Mouse (Mus musculus) cerebellum, adult 18-20 months (tissue): ENCODE results near the gene Fis1.
"Not testable (repeated sequence)": the region's sequence is repeated elsewhere in the genome, so short reads cannot be mapped to it uniquely, and the experiment has no call there.

ENCODE experiments used
- DNase-seq, 2 experiments: peaks; one replicate each; pipeline ENCODE4 v3.0.0; 2021

The Fis1 gene

DNA sequence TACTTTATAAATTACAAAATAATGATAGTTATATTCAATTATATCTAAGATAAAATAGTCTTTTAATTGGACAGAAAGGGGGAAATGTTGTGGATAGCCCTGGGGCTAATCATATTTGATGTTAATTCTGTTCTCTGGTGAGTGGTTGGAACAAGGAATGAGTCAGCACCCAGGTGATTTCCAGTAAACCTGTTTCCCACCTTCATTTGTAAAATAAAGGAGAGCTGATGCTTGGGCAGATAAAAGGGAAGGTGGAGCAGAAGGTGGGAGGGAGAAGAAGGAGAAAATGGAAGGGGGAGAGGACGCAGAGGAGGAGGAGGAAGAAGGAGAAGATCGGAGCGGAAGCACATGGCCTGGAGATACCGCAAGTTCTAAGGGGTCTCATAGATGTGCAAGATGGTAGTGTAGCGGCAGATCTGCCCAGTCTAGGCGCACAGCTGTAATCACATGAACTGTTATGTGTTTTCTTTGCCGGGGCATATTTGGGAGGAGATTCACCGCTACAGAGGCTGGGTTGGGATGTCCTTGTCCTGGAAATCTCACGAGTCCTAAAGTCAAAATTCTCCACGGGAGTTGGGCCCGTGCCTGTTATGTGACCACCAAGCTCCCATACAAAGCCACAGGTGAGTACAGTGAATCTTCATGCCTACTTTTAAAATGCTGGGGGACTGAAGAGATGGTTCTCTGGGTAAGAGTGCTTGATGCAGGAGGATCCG, 12.1 kb upstream of the Fis1 start:
- no peak for DNase-seq

DNA sequence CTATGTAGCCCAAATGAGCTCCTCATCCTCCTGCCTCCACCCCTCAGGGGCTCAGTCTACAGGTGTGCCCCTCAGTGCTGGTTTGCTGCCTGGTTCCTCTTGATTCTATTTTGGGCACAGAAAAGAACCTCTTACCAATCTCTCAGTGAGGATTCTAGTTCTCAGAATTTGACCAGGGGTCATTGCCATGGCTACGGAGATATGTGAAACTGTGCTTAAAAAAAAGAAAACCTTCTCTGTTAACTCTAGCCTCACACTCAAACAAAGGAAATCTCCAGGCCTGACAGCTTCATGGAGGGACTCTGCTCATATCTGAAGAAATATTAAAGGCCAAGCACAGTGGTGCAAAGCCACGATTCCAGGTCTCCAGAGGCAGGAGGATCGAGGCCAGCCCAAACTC, 10.3 kb upstream of the Fis1 start:
- no peak for DNase-seq

DNA sequence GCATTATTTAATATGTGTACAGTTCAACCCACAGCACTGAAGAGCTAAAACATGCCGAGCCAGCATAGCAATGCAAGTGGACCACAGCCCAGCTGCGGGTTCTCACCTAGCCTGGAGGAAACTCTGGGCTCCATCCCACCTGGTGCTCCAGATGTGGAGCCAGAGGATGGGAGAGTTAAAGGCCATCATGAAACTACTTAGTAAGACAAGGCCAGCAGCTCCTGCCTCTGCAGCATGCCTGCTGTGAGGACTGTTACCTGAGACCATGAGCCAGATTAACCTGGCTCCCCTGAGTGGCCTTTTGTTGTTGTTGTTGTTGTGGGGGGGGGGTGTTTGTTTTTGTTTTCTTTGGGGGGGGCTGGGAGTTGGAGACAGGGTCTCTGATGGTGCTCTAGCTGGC, 9.7 kb upstream of the Fis1 start:
- DNase-seq, result no peak

DNA sequence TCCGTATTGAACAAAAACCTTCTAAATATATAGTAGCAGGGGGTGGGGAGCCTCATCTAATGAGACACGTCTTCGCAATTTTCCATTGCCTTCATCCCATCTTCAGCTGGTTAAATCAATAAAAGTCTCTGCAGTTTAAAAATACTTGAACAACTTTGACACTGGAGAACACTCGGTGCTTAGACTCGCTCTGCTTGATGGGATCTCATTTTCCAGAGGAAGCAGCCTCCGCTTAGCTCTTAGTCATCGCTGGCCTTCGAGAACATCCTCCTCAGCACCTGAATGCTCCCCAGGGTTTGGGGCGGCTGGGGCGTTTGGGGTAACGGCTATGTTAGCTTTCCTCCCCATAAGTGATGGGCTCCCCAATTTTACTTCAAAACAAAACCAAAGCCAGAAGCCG, 8.0 kb upstream of the Fis1 start:
- DNase-seq, result no peak

DNA sequence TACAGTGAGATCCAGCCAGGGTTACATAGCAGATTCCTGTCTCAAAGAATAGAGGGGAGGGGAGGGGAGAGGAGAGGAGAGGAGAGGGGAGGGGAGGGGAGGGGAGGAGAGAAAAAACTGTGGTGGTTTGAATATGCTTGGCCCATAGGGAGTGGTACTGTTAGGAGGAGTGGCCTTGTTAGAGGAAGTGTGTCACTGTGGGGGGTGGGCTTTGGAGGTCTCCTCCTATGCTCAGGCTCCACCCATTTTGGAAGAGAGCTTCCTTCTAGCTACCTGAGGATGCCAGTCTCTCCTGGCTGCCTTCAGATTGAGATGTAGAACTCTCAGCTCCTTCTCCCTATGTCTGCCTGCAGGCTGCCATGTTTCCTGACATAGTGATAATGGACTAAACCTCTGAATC, 5.2 kb upstream of the Fis1 start:
- DNase-seq, result no peak

DNA sequence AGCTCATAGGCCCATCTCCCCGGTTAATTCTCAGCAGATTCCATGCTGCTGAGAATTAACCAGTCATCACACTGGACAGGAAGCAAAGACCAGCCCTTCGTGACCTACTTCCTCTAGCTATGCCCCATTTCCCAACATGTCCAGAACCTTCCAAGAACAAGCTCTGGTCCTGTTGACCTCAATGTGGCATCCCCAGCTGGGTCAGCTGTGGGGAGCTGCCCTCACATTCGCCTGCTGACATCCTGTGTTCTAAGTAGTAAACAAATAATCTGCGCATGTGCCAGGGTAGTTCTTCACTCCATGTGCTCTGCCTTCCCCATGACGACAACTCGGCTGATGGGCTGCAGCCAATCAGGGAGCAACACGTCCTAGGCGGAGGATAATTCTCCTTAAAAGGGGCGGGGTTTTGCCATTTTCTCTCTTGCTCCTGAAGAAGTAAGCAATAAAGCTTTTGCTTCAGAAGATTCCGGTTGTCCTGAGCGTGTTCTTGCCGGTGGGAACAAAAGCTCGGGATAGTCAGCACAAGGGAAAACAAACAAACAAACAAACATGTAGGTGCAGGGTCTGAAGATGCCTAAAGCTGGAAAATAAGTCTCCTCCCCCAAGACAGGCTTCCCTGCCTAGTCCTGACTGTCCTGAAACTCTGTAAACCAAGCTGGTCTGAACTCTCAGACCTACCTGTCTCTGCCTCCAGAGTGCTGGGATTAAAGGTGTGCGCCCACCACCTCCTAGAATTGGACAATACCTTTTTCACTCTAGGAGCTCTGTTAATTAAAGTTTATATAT, 3.3 kb upstream of the Fis1 start:
- not testable (repeated sequence) for DNase-seq

DNA sequence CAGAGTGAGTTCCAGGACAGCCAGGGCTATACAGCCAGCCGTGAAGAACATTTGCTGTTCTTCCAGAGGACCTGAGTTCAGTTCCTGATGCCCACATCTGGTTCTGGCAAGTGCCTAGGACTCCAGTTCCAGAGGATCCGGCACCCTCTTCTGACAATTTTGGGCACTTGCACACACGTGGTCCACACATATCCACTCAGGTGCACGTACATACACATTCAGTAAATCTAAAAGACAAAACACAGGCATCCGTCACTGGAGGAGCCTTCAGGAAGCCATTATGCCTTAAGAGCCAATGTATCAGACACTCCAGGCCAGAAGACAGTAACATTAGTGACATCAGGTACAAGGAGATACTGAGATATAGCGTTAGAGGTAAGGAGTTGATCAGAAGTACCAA, 2.6 kb upstream of the Fis1 start:
- DNase-seq, result no peak

DNA sequence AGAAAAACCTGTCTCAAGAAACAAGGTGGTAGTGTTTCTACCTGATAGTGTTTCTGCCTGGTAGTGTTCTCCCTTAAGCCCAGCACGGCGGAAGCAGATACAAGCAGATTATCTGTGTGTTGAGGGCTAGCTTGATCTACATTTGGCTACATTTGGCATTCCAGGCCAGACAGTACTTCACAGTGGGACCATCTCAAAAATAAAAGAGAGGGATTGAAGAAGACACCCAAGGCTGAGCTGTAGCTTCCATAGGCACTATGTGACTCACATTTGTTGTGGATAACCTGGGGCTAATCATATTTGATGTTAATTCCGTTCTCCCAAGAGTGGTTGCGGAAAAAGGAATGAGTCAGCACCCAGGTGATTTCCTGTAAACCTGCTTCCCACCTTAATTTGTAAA, 922 bp upstream of the Fis1 start:
- no peak for DNase-seq

DNA sequence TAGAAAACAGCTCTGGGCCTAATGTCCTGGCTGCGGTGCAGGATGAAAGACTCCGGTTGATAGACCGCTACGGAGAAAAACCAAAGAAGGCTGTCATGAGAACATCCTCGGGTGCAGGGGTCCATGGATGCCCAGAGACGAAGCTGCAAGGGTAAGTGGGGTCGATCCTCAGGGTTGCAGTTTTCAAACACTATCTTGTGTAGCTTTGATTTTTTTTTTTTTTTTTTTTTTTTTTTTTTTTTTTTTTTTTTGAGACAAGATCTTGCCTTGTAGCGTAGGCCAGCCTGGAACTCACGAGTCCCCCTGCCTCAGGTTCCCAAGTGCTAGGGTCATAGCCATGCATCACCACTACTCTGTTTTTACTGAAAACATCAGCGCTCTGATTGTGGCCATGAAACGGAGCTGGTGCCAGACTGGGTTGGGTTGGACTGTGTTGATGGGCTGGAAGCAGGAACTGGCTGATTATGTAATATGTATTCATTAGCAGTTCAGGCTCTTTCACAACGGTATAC, 421 bp downstream of the Fis1 start:
- DNase-seq, result peak; percentile 43 to 52

DNA sequence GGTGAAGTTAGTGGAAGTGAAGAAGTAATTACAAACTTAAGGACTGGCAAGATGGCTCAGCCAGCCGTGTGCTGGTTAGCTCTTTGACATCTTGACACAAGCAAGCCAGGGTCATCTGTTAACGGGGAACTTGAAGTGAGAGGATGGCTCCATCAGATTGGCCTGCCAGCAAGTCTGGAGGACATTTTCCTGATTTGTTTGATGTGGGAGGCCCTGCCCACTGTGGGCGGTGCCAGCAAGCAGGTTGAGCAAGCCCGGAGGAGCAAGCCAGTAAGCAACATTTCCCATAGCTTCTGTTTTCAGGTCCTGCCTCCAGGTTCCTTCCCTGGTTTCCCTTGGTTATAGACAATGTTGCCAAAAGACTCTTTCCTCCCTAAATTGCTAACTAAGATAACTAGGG, 2.5 kb downstream of the Fis1 start:
- DNase-seq, result no peak

DNA sequence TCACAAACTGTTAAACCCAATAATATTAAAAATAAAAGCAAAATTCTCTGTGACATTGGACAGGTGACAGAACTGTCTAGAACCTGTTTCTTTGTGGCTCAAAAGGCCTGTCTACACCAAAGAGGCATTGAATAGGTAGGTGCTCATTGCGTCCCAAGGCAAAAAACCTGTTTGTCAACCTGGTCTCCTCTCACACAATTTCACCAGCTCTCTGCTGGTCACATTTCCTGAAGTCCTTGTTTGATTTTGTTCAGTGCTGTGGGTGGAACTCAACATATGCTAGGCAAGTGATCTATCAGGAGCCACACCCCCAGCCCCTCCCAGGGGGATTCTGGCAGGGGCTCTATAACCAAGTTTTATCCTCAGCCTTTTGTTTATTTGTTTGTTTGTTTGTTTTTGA, 4.2 kb downstream of the Fis1 start:
- DNase-seq, result no peak

DNA sequence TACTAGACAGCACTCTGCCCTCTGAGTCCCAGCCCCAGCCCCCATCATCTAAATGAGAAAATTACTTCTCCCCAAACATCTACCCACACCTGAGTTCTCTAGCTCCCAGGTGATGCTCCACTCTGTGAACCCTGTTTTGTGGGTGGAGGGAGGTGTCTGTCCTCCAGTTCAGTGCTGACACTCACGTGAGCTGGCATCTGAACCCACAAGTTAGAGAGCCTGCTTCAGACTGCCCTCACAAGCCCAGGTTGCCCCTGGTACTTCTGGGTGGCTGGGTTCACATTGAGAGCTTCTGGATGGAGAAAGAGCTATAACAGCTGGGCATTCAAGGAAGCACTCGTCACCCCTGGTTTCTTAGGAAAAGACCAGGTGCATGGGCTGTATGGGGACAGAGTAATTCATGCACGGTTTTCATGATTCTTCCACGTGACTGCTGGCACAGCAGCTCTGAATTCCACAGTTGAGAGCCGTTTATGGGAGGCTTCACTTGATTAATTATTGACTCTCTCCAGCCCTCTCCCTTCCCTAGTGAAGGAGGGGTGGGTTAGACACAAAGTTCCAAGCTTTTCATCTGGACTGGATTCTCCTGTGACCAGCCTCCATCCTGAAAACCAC, 6.0 kb downstream of the Fis1 start:
- DNase-seq, result no peak

DNA sequence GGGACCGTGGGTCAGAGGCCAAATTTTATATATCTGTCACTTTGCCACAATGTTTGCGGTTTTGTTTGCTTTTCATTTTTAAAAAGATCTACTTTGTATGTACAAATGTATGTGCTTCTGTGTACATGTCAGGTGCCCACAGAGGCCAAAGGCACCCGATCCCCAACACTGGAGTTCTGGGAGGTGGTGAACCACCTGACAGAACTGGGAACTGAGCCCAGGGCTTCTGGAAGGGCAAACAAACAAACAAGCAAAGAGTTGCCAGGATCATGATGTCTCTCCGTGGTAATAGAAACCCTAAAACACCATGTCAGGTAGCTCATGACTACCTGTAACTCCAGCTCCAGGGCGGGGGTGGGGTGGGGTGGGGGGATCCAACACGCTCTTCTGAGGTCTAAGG, 7.0 kb downstream of the Fis1 start:
- DNase-seq, result no peak

DNA sequence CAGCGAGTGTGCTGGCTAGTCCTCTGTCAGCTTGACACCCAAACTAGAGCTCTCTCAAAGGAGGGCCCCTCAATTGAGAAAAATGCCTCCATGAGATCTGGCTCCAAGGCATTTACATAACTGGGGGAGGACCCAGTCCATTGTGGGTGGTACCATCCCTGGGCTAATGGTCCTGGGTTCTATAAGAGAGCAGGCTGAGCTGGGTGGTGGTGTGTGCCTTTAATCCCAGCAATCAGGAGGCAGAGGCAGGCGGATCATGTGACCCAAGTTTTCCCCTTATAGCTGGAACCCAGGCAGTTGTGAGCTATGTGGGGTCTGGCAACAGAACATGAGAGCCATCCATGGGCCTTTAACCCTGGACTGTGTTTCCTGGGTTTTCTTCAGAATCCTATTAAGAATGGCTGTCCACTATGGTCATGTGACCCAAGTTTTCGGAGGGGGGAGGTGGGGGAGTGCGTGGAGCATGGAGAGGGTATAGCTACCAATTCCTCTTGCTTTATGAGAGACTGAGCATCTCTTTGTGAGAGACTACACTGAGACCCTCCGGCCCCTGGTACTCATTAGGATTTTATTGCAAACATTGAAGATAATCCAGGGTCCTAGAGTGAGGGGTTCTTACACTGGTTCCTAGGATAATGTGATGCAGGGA, 8.4 kb downstream of the Fis1 start:
- DNase-seq, result peak in 1 of 2 experiments; percentile 37

DNA sequence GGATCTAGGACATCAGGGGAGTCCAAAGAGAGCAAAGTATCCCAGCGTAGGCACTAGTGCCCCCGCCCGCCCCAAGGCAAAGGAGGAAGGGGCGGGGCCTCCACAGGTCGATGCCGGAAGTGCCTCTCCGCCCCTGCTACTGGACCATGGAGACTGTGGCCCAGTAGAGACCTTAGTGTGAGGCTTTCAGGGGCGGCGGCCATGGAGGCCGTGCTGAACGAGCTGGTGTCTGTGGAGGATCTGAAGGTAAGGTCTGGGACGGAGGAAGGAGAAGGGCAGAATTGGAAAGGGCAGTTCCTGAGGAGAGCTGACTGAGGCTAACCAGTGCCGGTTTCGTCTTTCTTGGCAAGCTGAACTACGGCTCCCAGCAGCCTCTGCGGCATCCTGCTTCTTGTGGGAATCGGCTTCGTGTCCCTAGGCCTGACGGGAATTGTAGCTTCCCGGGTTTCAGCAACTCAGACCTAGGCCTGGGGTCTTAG, 8.9 kb downstream of the Fis1 start:
- peak; percentile 93 to 95 for DNase-seq

DNA sequence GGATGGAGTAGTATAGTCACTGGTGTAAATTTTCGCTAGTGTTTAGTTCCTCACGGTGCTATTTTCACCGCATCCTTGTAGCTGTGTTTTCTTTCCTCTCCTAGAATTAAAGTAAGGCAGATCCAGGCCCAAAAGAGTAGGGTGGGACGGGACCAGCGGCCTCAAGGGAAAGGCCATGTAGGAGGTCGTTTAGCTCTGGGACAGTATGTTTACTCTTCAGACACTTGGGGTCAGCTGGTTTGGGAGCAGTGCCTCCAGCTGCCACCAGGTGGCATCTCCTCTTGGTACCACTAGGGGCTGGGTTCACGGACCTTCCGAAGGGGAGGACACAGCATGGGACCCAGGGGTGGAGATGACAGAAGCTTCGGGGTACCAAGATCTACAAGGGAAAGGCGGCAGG, 9.4 kb downstream of the Fis1 start:
- DNase-seq, result peak; percentile 84 to 87

DNA sequence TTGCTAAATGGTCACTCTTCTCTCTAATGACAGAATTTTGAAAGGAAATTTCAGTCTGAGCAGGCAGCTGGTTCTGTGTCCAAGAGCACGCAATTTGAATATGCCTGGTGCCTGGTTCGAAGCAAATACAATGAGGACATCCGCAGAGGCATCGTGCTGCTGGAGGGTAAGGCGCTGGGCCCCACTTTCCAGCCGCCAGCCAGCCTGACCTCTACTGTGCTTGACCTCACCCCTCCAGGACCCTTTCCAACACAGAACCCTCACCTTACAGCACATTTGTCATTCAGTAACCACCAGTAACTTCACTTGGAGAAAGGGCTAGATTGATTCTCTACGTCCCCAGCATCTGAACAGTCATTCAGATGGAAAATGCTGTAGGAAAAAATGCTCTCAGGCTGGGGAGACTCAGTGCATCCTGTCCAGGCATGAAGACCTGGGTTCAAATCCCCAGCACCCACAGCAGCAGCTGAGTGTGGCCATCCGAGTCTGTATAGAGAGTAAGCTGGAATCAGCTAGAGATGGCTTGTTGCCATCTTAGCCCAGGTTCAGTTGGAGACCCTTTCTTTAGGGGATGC, 10.0 kb downstream of the Fis1 start:
- no peak for DNase-seq

DNA sequence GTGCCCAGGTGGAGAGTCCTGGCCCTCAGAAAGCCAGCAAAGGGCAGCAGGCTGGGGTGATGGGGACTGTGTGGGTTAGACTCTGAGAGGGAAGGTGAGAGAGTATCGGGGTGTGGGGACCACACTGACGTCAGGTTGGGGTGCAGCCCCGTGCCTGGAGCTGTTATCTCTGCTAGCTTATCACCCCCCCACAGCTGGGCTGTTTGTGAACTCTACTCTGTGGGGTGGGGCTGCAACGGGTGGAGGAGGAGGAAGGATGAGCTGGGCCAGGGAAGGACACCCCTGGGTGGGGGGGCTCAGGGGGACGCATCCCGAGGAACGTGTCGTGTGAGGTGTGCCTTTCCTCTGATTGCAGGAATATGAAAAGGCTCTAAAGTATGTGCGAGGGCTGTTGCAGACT, 12.1 kb downstream of the Fis1 start:
- DNase-seq, result no peak

DNA sequence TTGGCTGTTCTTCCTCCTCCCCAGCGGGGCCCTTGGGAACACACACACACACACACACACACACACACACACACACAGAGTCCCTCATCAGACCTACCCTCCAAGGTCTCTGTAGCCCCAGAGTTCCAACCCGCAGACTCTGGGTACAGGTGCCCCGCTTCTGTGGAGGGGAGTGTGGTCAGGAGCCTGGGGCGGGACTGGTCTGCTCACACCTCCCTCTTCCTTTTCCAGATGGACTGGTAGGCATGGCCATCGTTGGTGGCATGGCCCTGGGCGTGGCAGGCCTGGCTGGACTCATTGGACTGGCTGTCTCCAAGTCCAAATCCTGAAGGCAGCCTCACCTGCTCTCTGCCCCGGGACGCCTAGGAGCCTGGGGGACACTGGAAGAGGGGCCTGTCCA, 12.6 kb downstream of the Fis1 start:
- no peak for DNase-seq

DNA sequence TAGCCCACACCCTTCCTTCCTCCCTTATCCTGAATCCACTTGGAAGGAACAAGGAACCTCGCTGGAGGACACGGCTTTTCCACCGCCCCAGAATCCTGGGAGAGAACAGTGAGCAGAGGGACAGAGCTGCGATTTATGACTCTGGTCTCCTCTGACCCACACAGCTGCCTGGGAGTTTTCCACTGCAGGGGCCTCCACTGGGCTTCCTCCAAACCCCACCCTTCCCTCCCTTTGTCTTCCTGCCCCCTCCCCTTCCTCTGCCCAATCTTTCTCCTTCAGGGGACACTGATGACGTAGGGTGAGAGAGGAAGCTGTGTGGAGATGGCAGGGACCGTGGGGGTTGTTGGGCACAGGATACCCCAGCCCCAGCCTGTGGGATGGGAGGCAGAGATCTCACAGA, 13.3 kb downstream of the Fis1 start, which contains the start of gene Cldn15:
Cldn15 (plus strand) TSS at position 286 of the 400 bp plus-strand sequence.
- no peak for DNase-seq

DNA sequence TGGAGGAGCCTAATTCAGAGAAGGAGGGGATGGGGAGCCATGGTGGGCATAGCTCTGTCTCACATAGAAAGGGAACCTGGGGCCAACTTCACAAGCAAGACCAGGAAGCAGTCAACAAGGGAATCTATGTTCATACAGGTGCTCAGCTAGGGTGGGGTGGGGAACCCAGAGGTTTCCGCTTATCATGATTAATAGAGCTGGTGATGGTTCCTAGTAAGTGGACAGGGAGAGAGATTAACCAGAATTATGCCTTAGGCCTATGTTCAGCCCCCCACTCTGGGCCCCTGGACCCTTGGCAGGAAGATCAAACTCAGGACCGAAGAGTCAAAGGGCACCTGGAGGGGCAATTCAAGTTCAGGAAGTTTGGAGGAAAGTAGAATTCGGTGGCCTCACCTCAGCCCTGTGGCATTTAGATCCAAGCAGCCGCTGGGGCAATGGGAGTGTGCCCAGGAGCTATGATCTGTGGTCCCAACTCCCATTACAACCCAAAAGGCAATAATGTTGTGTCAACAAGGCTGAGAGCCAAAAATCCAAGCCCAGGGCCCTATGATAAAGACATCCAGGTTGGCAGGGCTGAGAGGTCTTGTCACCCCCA, 13.9 kb downstream of the Fis1 start:
- no peak for DNase-seq

DNA sequence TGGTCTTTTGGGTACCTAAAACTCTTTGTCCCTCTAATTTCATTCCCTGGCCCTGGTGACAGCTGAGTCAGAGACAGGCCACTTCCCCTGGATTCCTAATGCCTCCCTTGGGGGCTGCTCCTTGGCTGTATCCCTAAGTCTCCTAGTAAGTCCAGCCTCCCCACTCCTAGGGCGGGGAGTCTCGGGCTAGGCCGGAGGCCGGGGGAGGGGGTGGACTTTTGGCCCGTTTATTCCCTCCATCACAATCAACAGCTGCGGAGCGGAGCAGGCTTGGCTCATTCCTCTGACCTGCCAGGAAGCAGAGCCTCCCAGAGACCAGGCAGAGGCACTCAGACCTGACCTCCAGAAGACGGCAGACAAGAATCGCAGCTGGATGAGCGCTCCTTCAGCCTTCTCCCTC, 14.5 kb downstream of the Fis1 start:
- DNase-seq, result no peak
